Mouse (Mus musculus) thymus, postnatal 14 days (tissue): ENCODE results near the gene Isg20l2.

ENCODE experiments used
- DNase-seq: peaks from one replicate; pipeline ENCODE4 v3.0.0; 2021

Isg20l2 gene

GRCm38 (mm10) chr3:87948378-87949265, 18.5 kb downstream of the Isg20l2 start, which contains the start of gene Crabp2:
Gene Crabp2 (plus strand): TSS chr3:87948666.
- no peak for DNase-seq

GRCm38 (mm10) chr3:87949266-87949954, 19.3 kb downstream of the Isg20l2 start:
- no peak for DNase-seq

- DNase-seq, result no peak
Observed at GRCm38 (mm10) chr3:87949955-87950515, 19.9 kb downstream of the Isg20l2 start.

DNA sequence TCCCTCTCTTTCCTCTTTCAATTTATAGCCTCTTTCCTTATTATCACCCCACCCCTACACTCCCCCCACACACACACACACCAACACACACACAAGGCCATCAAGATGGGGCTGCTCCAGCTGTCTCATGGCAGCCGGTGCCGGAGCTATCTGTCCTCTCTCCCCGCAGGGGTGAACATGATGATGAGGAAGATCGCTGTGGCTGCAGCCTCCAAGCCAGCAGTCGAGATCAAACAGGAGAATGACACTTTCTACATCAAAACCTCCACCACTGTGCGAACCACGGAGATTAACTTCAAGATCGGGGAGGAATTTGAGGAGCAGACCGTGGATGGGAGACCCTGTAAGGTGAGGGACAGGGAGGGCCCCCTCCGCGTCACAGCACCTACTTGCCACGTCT, 21.8 kb downstream of the Isg20l2 start:
- no peak for DNase-seq

DNA sequence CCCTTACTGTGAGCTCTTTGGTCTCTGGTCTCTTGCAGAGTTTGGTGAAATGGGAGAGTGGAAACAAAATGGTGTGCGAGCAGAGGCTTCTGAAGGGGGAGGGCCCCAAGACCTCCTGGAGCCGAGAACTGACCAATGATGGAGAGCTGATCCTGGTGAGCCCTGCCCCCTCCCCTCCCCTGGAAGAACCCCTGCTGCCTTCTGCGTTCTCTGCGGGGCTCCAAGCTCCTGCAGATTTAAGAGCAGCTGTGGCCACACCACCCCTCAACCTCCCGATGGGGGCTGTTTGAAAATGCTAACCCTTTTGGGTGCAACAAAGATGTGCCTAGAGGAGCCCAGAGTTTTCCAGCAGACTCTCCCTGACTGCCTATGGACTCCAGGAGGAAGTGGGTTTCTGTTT, 22.3 kb downstream of the Isg20l2 start:
- no peak for DNase-seq

DNA sequence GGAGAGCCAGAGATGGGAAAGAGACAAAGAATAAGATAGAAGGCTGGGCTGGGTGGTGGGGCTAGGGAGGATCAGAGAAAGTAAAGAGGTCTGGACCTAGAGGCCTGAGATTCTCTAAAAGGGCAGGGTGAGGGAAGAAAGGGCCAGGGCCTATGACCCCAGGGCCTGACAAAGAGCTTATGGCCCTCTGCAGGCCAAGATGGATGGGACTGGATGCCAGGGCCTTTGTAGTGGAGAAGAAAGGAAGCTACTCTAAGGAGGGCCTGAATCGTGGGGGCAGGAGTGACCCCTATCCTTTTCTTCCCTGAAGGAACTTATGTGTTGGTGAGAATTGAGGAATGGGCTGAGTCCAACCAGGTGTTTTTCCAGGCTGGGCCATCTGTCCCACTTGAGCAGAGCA, 27.9 kb downstream of the Isg20l2 start:
- no peak for DNase-seq

DNA sequence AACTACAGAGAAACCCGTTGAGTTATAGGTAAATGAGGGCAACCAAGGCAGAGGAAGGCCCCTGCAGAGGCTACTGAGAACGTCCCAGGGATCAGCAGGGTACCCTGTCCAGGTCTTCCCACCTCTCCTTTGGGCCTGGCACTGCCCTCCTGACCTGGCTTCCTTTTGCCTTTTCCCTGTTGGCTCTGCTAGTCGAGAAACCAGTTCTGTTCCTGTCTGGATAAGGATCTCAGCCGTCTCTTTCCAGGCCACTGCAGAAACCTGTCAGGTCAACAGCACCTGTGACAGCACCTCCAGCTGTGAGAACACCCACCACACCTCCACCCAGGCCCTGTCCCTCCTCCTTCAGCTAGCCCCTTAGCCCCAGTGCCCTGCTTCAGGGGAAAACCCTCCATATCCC, 28.4 kb downstream of the Isg20l2 start:
- no peak for DNase-seq

DNA sequence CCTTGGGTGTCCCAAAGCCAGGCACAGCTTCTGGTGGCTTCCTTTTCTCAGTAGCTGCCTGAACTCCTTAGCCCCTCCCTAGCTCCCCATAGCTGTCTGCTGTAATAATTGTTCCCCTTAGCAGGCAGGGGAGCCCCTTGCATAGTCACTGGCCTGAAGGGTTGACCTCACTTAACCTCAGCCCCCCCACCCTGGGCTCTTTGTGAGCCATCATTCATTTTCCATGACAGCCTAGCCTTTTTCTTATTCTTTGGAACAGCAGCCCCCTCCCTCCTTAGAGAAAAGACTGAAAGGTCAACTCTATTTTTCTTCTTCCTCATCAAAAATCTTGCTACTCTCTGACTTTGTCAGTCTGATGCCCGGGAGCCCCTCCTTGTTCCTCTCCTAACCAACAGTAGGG, 28.9 kb downstream of the Isg20l2 start:
- no peak for DNase-seq

- DNase-seq, result no peak
Observed at GRCm38 (mm10) chr3:87959371-87959770, 29.3 kb downstream of the Isg20l2 start.

- no peak for DNase-seq
Observed at GRCm38 (mm10) chr3:87960191-87960585, 30.1 kb downstream of the Isg20l2 start.

DNA sequence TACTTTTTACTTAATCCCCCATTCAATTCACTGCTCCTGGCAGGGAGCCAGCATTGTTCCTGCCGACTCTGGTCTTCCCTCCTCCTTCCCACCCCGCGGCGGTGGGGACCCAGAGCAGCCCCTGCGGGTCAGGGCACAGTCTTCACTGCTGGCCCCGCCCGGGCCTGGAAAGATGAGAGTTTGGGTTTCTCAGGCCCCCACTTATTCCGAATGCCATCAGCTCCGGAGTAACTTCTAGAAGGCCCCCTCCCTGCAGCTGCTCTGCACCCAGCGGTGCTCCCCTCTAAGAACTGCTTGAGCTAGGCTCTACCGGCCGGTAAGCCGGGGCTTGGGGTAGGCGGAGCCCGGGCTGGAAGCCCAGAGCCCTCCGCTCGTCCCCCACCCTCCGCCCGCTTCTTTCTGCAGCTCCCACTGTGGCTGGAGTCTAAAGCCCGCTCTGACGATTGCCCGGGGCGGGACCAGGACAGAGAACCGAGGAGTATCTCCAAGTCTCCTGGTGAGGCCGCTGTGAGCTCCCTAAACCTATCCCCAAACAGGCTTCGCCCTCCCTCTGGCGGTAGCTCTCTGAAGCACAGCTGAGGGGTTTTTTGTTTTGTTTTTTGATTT, 30.6 kb downstream of the Isg20l2 start:
- DNase-seq, result peak; percentile 74

GRCm38 (mm10) chr3:87970184-87970938, 40.2 kb downstream of the Isg20l2 start:
- DNase-seq, result peak; percentile 61

DNA sequence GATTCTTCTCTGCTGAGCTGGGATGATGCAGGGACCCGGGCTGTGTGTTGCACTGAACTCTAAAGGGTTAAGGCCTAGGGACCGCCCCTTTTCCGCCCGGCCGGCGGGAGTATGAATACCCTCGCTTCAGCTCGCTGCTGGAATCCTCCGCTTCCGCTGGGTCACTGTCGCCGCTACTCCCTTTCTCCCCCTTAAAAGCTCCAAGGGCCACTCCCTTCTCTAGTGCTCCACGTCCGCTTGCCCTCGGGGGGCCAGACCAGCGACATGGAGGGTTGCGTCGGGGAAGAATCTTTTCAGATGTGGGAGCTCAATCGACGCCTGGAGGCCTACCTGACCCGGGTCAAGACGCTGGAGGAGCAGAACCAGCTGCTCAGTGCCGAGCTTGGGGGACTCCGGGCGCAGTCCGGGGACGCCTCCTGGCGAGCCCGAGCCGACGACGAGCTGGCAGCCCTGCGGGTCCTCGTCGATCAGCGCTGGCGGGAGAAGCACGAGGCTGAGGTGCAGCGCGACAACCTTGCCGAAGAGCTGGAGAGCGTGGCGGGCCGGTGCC, 40.9 kb downstream of the Isg20l2 start, which contains the start of gene Nes:
Gene Nes, plus strand, starts transcription at position 140 of the 550 bp plus-strand sequence.
- DNase-seq, result peak; percentile 32

DNA sequence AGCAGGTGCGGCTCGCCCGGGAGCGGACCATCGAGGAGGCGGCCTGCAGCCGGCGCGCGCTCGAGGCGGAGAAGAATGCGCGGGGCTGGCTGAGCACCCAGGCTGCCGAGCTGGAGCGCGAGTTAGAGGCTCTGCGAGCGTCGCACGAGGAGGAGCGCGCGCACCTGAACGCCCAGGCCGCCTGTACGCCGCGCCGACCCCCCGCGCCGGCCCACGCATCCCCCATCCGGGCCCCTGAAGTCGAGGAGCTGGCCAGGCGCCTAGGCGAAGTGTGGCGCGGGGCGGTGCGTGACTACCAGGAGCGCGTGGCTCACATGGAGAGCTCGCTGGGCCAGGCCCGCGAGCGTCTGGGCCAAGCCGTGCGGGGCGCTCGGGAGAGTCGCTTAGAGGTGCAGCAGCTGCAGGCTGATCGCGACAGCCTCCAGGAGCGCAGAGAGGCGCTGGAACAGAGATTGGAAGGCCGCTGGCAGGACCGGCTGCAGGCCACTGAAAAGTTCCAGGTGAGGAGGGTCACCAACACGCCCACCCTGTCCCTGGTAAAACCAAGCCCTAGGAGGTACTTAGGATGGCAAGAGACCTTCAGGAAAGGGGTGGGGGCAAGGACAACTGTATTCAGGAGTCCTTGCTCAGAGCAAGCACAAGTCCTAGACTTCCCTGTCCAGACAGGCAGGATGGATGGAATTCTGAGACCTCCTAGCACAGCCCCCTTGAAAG, 41.5 kb downstream of the Isg20l2 start:
- no peak for DNase-seq

GRCm38 (mm10) chr3:87972203-87972664, 42.1 kb downstream of the Isg20l2 start:
- no peak for DNase-seq

DNA sequence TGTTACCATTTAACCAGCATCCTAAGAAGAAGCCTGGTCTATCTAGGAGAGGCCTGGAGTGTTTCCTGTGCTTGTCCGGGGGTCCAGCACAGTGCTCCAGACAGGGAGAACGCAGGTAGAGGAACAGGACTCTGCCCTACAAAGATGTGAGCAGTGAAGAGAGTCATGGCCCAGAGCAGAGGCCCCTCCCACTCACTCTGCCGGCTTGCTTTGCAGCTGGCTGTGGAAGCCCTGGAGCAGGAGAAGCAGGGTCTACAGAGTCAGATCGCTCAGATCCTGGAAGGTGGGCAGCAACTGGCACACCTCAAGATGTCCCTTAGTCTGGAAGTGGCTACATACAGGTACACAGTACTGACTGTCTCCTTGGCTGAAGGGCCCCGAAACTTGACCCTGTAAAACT, 42.7 kb downstream of the Isg20l2 start:
- DNase-seq, result no peak

DNA sequence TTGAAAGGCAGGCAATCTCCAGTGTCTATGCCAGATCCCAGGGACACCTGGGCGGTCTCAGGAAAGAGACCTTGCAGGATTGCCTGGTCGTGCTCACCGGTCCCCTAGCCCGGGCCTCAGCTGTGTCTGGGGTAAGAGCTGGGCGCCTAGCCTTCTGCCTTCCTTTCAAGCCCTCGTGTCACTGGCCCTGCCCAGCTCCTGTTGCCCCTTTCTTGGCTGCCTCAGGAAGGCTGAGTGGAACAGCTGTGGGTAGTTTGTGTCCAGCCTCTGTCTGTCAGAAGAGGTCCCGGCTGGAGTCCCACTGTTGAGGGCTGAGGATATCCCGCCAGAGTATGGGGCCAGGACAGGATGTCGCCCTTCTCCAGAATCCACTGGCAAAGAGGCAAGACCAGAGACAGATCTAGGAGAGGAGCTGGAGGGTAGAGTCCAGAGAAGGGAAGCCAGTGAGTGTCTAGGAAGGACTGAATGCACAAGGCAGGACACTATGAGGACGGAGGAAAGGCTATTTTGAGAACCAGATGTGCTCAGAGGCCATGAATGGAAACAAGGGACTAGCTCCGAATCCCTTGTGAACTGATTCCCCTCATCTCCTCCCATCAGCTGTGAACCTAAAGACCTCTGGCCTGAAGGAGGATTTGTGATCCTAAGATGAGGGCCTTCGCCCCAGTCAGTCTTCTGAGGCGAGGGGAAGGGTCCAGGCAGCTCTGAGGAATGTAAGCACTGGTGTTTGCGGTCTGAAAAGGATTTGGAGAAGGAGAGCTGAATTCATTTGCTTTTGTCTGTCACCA, 43.7 kb downstream of the Isg20l2 start:
- DNase-seq, result no peak

GRCm38 (mm10) chr3:87974381-87974987, 44.4 kb downstream of the Isg20l2 start:
- DNase-seq, result no peak

GRCm38 (mm10) chr3:87979493-87979892, 49.4 kb downstream of the Isg20l2 start:
- no peak for DNase-seq

DNA sequence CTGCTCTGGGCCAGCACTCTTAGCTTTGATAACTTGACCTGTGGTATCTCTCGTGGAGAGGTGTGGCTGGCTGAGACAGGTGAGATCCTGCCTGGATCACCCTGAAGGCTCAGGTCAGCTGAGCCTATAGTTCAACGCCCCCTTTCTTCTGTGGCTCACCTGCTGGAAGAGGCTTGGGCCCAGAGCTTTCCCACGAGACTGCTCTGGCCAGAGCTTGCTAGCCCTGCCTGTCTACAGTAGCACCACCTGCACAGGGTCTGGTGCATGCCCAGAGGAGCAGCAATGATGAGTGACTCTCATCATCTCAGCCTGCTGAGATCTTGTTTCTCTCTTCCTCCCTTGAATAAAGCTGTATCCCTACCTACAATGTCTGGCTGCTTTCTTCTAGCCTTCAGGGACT, 50.0 kb downstream of the Isg20l2 start:
- no peak for DNase-seq
